Mouse (Mus musculus): ENCODE results near the gene Smarcd3. TPM values are rescaled to one million over a fixed set of nuclear protein-coding genes. Genes with fewer than 3 reads are reported as not detected.
A peak's percentile ranks its signal among the peaks of the same experiment; 100 is the strongest.

The Smarcd3 gene
- polyA plus RNA-seq, 1 experiment from 2014 or later, result 47.4 TPM

DNA sequence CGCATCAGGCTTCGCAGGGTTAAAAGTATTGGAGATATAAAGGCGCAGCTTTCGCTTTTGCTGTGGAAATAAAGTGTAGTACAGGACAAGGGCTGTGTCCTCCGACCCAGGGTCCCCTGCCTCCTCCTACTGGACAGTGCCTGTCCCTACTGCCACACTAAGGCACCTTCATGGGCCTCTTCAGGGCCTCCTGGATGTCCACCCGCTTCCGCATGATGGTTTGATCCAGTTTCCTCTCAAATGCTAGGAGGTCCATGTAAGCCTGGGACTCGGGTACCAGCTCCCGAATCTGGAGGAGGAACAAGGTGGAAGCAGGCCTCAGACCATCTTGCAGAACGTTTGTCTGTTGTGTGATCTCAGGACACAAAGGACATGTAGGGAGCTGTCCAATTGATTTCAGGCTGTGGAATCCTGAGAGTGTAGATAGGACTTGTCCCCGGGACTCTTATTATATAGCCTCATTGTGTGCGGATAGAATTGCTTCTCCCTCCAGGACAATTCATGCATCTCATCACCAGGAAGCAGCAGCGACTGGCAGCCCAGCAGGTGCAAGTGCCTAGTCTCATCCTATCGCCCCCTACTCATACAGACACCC, 28.3 kb downstream of the Smarcd3 start:
- Histone ChIP-seq H3K36me3 (ENCODE audit: control insufficient read depth, insufficient read depth) (peaks cover 44% of the 10 kb centered on the region), H3K4me1 (ENCODE audit: control insufficient read depth, insufficient read depth, low read length) (peaks cover 38% of the 10 kb centered on the region)

DNA sequence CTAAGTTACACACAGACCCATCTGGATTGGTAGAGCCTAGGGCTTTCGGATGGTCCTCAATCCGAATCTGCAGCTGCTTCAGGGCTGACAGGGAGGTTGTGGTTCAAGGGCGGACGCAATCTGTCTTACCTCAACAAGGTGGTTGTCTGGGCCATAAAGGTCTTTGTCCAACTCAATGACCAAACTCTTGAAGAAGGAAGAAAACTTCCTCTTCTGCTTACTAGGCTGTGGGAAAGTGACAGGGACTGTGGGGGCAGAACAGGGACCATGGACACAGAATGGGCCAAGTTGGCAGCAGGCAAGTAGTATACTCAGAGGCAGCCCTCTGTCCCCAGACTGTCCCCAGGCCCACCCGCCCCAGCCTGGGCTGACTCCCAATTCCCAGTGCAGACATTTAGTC, 28.9 kb downstream of the Smarcd3 start:
- WGBS, result 92% methylated on average over 5 of the region's 5 CpGs
- H3K36me3 ChIP-seq (ENCODE audit: control insufficient read depth, insufficient read depth), result peaks cover 48% of the 10 kb centered on the region
- H3K27ac ChIP-seq (ENCODE audit: low read length), result no peak overlapping the region
- H3K9ac ChIP-seq (ENCODE audit: low read length), result no peak overlapping the region
- peaks cover 33% of the 10 kb centered on the region for H3K4me1 ChIP-seq (ENCODE audit: control insufficient read depth, insufficient read depth, low read length)
- 0 out of 2 replicates have a peak, but pooled peaks cover 2% of the 10 kb centered on the region for H3K27me3 ChIP-seq (ENCODE audit: control insufficient read depth, insufficient read depth, low read length)
- ATAC-seq (replicated peaks; ENCODE audit: extremely low read depth, insufficient read depth, low FRiP score), result no peak
- no peak overlapping the region for H3K4me3 ChIP-seq (ENCODE audit: low read length)
- H3K9me3 ChIP-seq (replicated peaks; ENCODE audit: control insufficient read depth, low read length), result no peaks in the 10 kb centered on the region
- no peak overlapping the region for H3K4me2 ChIP-seq (ENCODE audit: low read depth, low read length)

More for the DNA sequence above, 28.3 kb downstream of the Smarcd3 start:
- Histone ChIP-seq H3K4me3 (ENCODE audit: low read length) (no peak overlapping the region), H3K9me3 (replicated peaks; ENCODE audit: control insufficient read depth, low read length) (no peaks in the 10 kb centered on the region), H3K27me3 (ENCODE audit: control insufficient read depth, insufficient read depth, low read length) (0 out of 2 replicates have a peak, but pooled peaks cover 2% of the 10 kb centered on the region), H3K27ac (ENCODE audit: low read length) (no peak overlapping the region), H3K4me2 (ENCODE audit: low read depth, low read length) (no peak overlapping the region), H3K9ac (ENCODE audit: low read length) (no peak overlapping the region)
- no peak for ATAC-seq (replicated peaks; ENCODE audit: extremely low read depth, insufficient read depth, low FRiP score)
- 82% methylated on average over 14 of the region's 14 CpGs for WGBS

DNA sequence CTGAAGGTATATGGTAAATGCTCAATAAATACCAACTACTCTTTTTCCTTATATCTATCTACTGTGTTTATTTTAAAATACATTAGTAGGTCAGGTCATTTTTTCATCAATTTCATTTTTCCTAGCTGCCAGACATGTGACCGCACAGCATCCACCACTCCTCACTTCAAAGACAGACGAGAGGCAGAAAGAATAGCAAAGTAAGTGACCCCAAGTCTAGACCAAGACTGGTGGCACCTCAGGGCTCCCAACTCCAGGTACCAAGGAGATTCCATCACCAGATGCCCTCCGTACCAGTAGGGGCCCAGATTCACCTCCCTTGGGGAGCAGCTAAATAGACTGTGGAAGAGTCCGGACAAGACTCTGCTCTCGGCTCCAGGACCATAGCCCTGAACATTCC, 29.9 kb downstream of the Smarcd3 start:
- Histone ChIP-seq H3K4me3 (ENCODE audit: low read length) (no peak overlapping the region), H3K36me3 (ENCODE audit: control insufficient read depth, insufficient read depth) (peaks cover 54% of the 10 kb centered on the region), H3K27ac (ENCODE audit: low read length) (no peak overlapping the region), H3K9ac (ENCODE audit: low read length) (no peak overlapping the region), H3K9me3 (replicated peaks; ENCODE audit: control insufficient read depth, low read length) (no peaks in the 10 kb centered on the region), H3K27me3 (ENCODE audit: control insufficient read depth, insufficient read depth, low read length) (0 out of 2 replicates have a peak, but pooled peaks cover 2% of the 10 kb centered on the region), H3K4me2 (ENCODE audit: low read depth, low read length) (no peak overlapping the region), H3K4me1 (ENCODE audit: control insufficient read depth, insufficient read depth, low read length) (peaks cover 26% of the 10 kb centered on the region)
- 89% methylated on average over 5 of the region's 5 CpGs for WGBS
- no peak for ATAC-seq (replicated peaks; ENCODE audit: extremely low read depth, insufficient read depth, low FRiP score)

DNA sequence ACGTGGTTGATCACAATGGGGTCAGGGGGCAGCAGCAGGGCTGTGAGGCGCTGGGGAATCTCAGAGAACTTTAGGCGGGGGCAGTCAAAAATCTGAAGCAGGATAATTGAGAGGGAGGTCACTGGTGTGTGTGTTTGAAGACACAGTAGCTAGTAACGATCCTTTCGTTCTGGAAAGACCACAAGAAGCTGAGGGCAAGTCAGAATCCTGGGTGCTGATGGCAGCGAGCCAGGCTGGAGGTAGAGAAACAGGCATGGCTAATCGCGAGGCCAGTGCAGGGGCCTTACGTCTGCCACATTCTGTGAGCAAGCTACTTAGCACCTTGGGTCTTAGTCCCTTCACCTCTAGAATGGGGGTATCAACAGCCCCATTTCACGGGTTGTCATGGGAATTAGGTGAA, 30.3 kb downstream of the Smarcd3 start:
- no peak for ATAC-seq (replicated peaks; ENCODE audit: extremely low read depth, insufficient read depth, low FRiP score)
- Histone ChIP-seq H3K4me2 (ENCODE audit: low read depth, low read length) (no peak overlapping the region), H3K4me1 (ENCODE audit: control insufficient read depth, insufficient read depth, low read length) (peaks cover 22% of the 10 kb centered on the region), H3K36me3 (ENCODE audit: control insufficient read depth, insufficient read depth) (peaks cover 58% of the 10 kb centered on the region), H3K4me3 (ENCODE audit: low read length) (no peak overlapping the region), H3K27ac (ENCODE audit: low read length) (no peak overlapping the region), H3K9ac (ENCODE audit: low read length) (no peak overlapping the region), H3K9me3 (replicated peaks; ENCODE audit: control insufficient read depth, low read length) (no peaks in the 10 kb centered on the region), H3K27me3 (ENCODE audit: control insufficient read depth, insufficient read depth, low read length) (0 out of 2 replicates have a peak, but pooled peaks cover 2% of the 10 kb centered on the region)
- WGBS, result 65% methylated on average over 10 of the region's 10 CpGs

DNA sequence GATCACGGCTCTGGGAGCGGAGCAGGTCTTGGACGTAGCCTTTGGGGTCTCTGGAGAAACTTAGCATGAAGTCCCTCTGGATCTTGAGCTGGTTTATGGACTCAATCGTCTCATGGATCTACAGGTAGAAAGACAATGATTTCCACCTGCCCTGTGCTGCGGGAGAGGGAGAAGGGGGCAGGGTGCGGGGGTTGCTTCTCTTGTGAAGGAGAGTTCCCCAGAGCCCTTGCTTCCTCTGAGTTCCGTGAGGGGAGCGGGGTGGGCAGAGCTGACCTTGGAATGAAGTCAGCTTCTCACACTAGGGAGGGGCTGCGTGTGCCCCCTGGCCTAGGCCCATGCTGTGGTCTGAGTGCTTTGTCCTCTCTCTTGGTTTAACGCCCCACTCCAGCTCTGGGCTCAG, 31.0 kb downstream of the Smarcd3 start:
- 84% methylated on average over 10 of the region's 10 CpGs for WGBS
- Histone ChIP-seq H3K27ac (ENCODE audit: low read length) (no peak overlapping the region), H3K9me3 (replicated peaks; ENCODE audit: control insufficient read depth, low read length) (no peaks in the 10 kb centered on the region), H3K4me3 (ENCODE audit: low read length) (no peak overlapping the region), H3K9ac (ENCODE audit: low read length) (no peak overlapping the region), H3K27me3 (ENCODE audit: control insufficient read depth, insufficient read depth, low read length) (0 out of 2 replicates have a peak, but pooled peaks cover 2% of the 10 kb centered on the region), H3K4me2 (ENCODE audit: low read depth, low read length) (no peak overlapping the region), H3K36me3 (ENCODE audit: control insufficient read depth, insufficient read depth) (peaks cover 58% of the 10 kb centered on the region), H3K4me1 (ENCODE audit: control insufficient read depth, insufficient read depth, low read length) (peaks cover 19% of the 10 kb centered on the region)
- no peak for ATAC-seq (replicated peaks; ENCODE audit: extremely low read depth, insufficient read depth, low FRiP score)

DNA sequence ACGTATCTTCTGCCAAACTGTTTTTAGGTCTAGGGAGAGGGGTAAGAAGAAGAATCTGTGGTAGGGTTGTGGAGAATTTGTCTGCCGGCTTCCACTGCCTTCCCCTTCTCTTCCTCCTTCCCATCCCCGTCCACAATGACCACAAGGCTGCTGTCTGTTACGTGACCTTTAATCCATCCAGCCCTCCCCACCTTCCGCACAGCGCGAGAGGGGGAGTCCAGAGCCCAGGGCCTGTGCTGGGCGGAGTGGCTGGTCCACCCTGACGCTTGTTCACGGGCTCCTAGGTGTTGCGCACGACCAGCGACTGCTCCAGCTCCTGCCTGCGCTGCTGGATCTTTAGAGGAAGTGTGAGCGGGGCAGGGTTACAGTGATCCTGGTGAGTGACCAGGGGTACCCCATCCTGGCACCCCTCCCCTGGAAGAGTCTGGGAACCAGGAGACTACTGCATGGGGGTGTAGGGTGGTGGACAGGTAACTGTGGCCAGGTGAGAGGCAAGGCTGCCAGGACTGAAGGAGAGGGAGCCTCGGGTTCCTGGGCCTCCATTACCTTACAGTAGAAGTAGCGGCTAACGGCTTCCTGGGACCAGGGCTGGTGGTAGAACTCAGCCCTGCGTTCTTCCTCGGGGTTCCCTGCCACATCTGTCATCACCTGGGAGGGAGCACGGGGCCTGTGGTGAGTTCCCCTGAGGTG, 31.6 kb downstream of the Smarcd3 start:
- no peaks in the 10 kb centered on the region for H3K9me3 ChIP-seq (replicated peaks; ENCODE audit: control insufficient read depth, low read length)
- no peak for ATAC-seq (replicated peaks; ENCODE audit: extremely low read depth, insufficient read depth, low FRiP score)
- no peak overlapping the region for H3K4me3 ChIP-seq (ENCODE audit: low read length)
- no peak overlapping the region for H3K4me2 ChIP-seq (ENCODE audit: low read depth, low read length)
- peaks cover 58% of the 10 kb centered on the region for H3K36me3 ChIP-seq (ENCODE audit: control insufficient read depth, insufficient read depth)
- WGBS, result 65% methylated on average over 21 of the region's 21 CpGs
- H3K27ac ChIP-seq (ENCODE audit: low read length), result no peak overlapping the region
- peaks cover 19% of the 10 kb centered on the region for H3K4me1 ChIP-seq (ENCODE audit: control insufficient read depth, insufficient read depth, low read length)
- H3K27me3 ChIP-seq (ENCODE audit: control insufficient read depth, insufficient read depth, low read length), result no peaks in the 10 kb centered on the region
- H3K9ac ChIP-seq (ENCODE audit: low read length), result no peak overlapping the region

DNA sequence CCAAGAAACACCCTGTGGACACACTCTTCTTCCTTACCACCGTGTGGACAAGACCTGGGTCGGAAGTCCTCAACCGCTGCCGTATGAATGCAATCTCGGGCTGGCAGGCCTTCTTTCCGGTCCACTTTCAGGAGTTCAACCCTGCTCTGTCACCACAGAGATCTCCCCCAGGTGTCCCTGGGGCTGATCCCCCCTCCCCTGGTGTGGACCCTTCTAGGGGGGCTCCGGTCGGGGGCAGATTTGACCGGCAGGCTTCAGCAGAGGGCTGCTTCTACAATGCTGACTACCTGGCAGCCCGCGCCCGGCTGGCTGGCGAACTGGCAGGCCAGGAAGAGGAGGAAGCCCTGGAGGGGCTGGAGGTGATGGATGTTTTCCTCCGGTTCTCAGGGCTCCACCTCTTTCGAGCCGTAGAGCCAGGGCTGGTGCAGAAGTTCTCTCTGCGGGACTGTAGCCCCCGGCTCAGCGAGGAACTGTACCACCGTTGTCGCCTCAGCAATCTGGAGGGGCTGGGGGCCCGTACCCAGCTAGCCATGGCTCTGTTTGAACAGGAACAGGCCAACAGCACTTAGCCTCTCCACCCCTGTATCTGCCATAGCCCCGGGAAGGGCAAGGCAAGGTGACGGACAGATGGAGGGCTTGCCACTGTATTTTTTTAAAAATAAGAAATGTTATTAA, 32.3 kb downstream of the Smarcd3 start:
- no peak overlapping the region for H3K27ac ChIP-seq (ENCODE audit: low read length)
- 59% methylated on average over 24 of the region's 24 CpGs for WGBS
- no peaks in the 10 kb centered on the region for H3K27me3 ChIP-seq (ENCODE audit: control insufficient read depth, insufficient read depth, low read length)
- H3K4me3 ChIP-seq (ENCODE audit: low read length), result no peak overlapping the region
- H3K4me1 ChIP-seq (ENCODE audit: control insufficient read depth, insufficient read depth, low read length), result peaks cover 21% of the 10 kb centered on the region
- no peaks in the 10 kb centered on the region for H3K9me3 ChIP-seq (replicated peaks; ENCODE audit: control insufficient read depth, low read length)
- H3K4me2 ChIP-seq (ENCODE audit: low read depth, low read length), result 0 out of 2 replicates have a peak overlapping the region, but pooled peaks have one; percentile 11
- peaks cover 58% of the 10 kb centered on the region for H3K36me3 ChIP-seq (ENCODE audit: control insufficient read depth, insufficient read depth)
- no peak overlapping the region for H3K9ac ChIP-seq (ENCODE audit: low read length)
- ATAC-seq (replicated peaks; ENCODE audit: extremely low read depth, insufficient read depth, low FRiP score), result no peak

DNA sequence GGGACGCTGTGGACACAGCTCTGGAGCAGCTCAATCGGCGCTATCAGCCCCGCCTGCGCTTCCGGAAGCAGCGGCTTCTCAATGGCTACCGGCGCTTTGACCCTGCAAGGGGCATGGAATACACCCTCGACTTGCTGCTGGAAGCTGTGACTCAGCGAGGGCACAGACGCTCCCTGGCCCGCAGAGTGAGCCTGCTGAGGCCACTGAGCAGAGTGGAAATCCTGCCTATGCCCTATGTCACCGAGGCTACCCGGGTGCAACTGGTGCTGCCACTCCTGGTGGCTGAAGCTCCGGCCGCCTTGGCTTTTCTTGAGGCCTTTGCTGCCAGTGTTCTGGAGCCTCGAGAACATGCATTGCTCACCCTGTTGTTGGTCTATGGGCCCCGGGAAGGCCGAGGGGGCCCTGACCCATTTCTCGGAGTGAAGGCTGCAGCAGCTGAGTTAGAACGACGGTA, 32.9 kb downstream of the Smarcd3 start:
- WGBS, result 34% methylated on average over 23 of the region's 23 CpGs
- H3K4me3 ChIP-seq (ENCODE audit: low read length), result no peak overlapping the region
- no peaks in the 10 kb centered on the region for H3K9me3 ChIP-seq (replicated peaks; ENCODE audit: control insufficient read depth, low read length)
- H3K9ac ChIP-seq (ENCODE audit: low read length), result no peak overlapping the region
- peaks cover 58% of the 10 kb centered on the region for H3K36me3 ChIP-seq (ENCODE audit: control insufficient read depth, insufficient read depth)
- ATAC-seq (replicated peaks; ENCODE audit: extremely low read depth, insufficient read depth, low FRiP score), result no peak
- no peaks in the 10 kb centered on the region for H3K27me3 ChIP-seq (ENCODE audit: control insufficient read depth, insufficient read depth, low read length)
- peak overlapping the region; percentile 42 for H3K4me2 ChIP-seq (ENCODE audit: low read depth, low read length)
- no peak overlapping the region for H3K27ac ChIP-seq (ENCODE audit: low read length)
- H3K4me1 ChIP-seq (ENCODE audit: control insufficient read depth, insufficient read depth, low read length), result peaks cover 19% of the 10 kb centered on the region

Measured in heart, embryonic 16.5 days (tissue).